Comparison of ENCODE assay signal across 20 mouse cellular contexts in genomic region chr8:125768079-125768478, GRCm38 (mm10). TPM values are rescaled to one million over a fixed set of nuclear protein-coding genes. Genes with fewer than 3 reads are reported as not detected.
DNase-seq lines count a peak whose midpoint lies in the region; ATAC-seq lines count a peak whose summit lies in the region.
"Had no signal": no experiment of that assay in that cellular context is flagged by ENCODE, and none has a peak within 500 bp of the region (broad histone marks: within the 10 kb centered on the region; RNA-seq: fewer than 3 reads in every experiment).

No protein-coding gene starts in this region.

- no peaks in the 10 kb centered on the region for H3K27me3 ChIP-seq in limb, embryonic 12.5 days
- no peaks in the 10 kb centered on the region for H3K27me3 ChIP-seq in limb, embryonic 10.5 days (ENCODE audit: low read depth, poor library complexity, severe bottlenecking)
- H3K27me3 ChIP-seq in embryonic facial prominence, embryonic 15.5 days: no peaks in the 10 kb centered on the region
- no peaks in the 10 kb centered on the region for H3K27me3 ChIP-seq in limb, embryonic 13.5 days
- no peaks in the 10 kb centered on the region for H3K27me3 ChIP-seq in hindbrain, embryonic 12.5 days
- H3K27me3 ChIP-seq: embryonic facial prominence, embryonic 13.5 days; forebrain, embryonic 12.5 days had no signal

- no peak overlapping the region for H3K9ac ChIP-seq in limb, embryonic 12.5 days (replicated peaks)
- no peak overlapping the region for H3K9ac ChIP-seq in embryonic facial prominence, embryonic 15.5 days
- H3K9ac ChIP-seq in limb, embryonic 13.5 days: no peak overlapping the region
- H3K9ac ChIP-seq in hindbrain, embryonic 12.5 days: no peak overlapping the region
- H3K9ac ChIP-seq: embryonic facial prominence, embryonic 13.5 days; forebrain, embryonic 12.5 days had no signal

- no peak overlapping the region for H3K27ac ChIP-seq in limb, embryonic 12.5 days
- no peak overlapping the region for H3K27ac ChIP-seq in limb, embryonic 10.5 days
- no peak overlapping the region for H3K27ac ChIP-seq in embryonic facial prominence, embryonic 15.5 days (replicated peaks)
- no peak overlapping the region for H3K27ac ChIP-seq in limb, embryonic 13.5 days
- H3K27ac ChIP-seq in hindbrain, embryonic 12.5 days: no peak overlapping the region
- H3K27ac ChIP-seq: embryonic facial prominence, embryonic 13.5 days; forebrain, embryonic 10.5 days; forebrain, embryonic 12.5 days had no signal

- H3K36me3 ChIP-seq in limb, embryonic 12.5 days: no peaks in the 10 kb centered on the region
- no peaks in the 10 kb centered on the region for H3K36me3 ChIP-seq in limb, embryonic 10.5 days
- H3K36me3 ChIP-seq in embryonic facial prominence, embryonic 15.5 days: no peaks in the 10 kb centered on the region
- H3K36me3 ChIP-seq in limb, embryonic 13.5 days: no peaks in the 10 kb centered on the region
- H3K36me3 ChIP-seq in hindbrain, embryonic 12.5 days: peaks cover 11% of the 10 kb centered on the region; the same call in 1 of the 2 replicates
- H3K36me3 ChIP-seq: embryonic facial prominence, embryonic 13.5 days; forebrain, embryonic 10.5 days had no signal

- WGBS in limb, embryonic 12.5 days: 82% methylated on average over 10 of the region's 10 CpGs
- 89% methylated on average over 10 of the region's 10 CpGs for WGBS in limb, embryonic 10.5 days
- 74% methylated on average over 10 of the region's 10 CpGs for WGBS in embryonic facial prominence, embryonic 15.5 days
- 68% methylated on average over 10 of the region's 10 CpGs for WGBS in limb, embryonic 13.5 days
- WGBS in hindbrain, embryonic 12.5 days: 84% methylated on average over 10 of the region's 10 CpGs

- 0 out of 2 replicates have a peak, but pooled peaks have one; percentile 28 for ATAC-seq in limb, embryonic 12.5 days (ENCODE audit: insufficient number of reproducible peaks, insufficient read depth, low FRiP score, low TSS enrichment, low read depth)
- peak; percentile 41; the same call in 1 of the 2 replicates for ATAC-seq in embryonic facial prominence, embryonic 15.5 days (ENCODE audit: insufficient number of reproducible peaks, low FRiP score, low TSS enrichment, low read depth)
- peak; percentile 76; the same call in 1 of the 2 replicates for ATAC-seq in limb, embryonic 13.5 days (ENCODE audit: low FRiP score, low read depth)
- no peak for ATAC-seq in hindbrain, embryonic 12.5 days (ENCODE audit: low FRiP score)
- ATAC-seq: forebrain, embryonic 14.5 days; forebrain, embryonic 16.5 days had no signal

- H3K9me3 ChIP-seq in limb, embryonic 12.5 days: peaks cover 7% of the 10 kb centered on the region; the same call in 1 of the 2 replicates
- no peaks in the 10 kb centered on the region for H3K9me3 ChIP-seq in limb, embryonic 10.5 days (replicated peaks)
- H3K9me3 ChIP-seq in embryonic facial prominence, embryonic 15.5 days (replicated peaks): no peaks in the 10 kb centered on the region
- no peaks in the 10 kb centered on the region for H3K9me3 ChIP-seq in limb, embryonic 13.5 days
- H3K9me3 ChIP-seq in hindbrain, embryonic 12.5 days (replicated peaks): peaks cover 8% of the 10 kb centered on the region
- H3K9me3 ChIP-seq: embryonic facial prominence, embryonic 13.5 days; forebrain, embryonic 10.5 days had no signal

- DNase-seq in limb, embryonic 10.5 days (ENCODE audit: low spot score): no peak
- peak; percentile 24 for DNase-seq in mesoderm, embryonic 11.5 days (ENCODE audit: low read depth, low spot score)
- no peak for DNase-seq in left cerebral cortex, adult 11 months (ENCODE audit: low spot score)
- DNase-seq: adrenal gland, adult 8-10 months; adrenal gland, postnatal 14 days; adrenal gland, postnatal 36 days; cerebellum, adult 11-12 months; cerebellum, adult 2 months; cerebellum, adult 9-10 months; cerebellum, postnatal 25 days had no signal

- H3K4me3 ChIP-seq in limb, embryonic 12.5 days (replicated peaks): no peak overlapping the region
- no peak overlapping the region for H3K4me3 ChIP-seq in limb, embryonic 10.5 days
- no peak overlapping the region for H3K4me3 ChIP-seq in embryonic facial prominence, embryonic 15.5 days (replicated peaks)
- no peak overlapping the region for H3K4me3 ChIP-seq in limb, embryonic 13.5 days
- no peak overlapping the region for H3K4me3 ChIP-seq in hindbrain, embryonic 12.5 days
- H3K4me3 ChIP-seq: embryonic facial prominence, embryonic 13.5 days; erythroblast, embryonic 14.5 days; forebrain, embryonic 10.5 days; forebrain, embryonic 12.5 days had no signal

- H3K4me2 ChIP-seq in limb, embryonic 12.5 days: no peak overlapping the region
- H3K4me2 ChIP-seq in embryonic facial prominence, embryonic 15.5 days (replicated peaks): no peak overlapping the region
- no peak overlapping the region for H3K4me2 ChIP-seq in limb, embryonic 13.5 days (replicated peaks)
- no peak overlapping the region for H3K4me2 ChIP-seq in hindbrain, embryonic 12.5 days (replicated peaks)
- H3K4me2 ChIP-seq: embryonic facial prominence, embryonic 13.5 days; forebrain, embryonic 12.5 days had no signal

- H3K4me1 ChIP-seq in limb, embryonic 12.5 days (replicated peaks): no peaks in the 10 kb centered on the region
- H3K4me1 ChIP-seq in limb, embryonic 10.5 days: peaks cover 5% of the 10 kb centered on the region
- H3K4me1 ChIP-seq in embryonic facial prominence, embryonic 15.5 days: no peaks in the 10 kb centered on the region
- H3K4me1 ChIP-seq in limb, embryonic 13.5 days: no peaks in the 10 kb centered on the region
- H3K4me1 ChIP-seq in hindbrain, embryonic 12.5 days: no peaks in the 10 kb centered on the region
- H3K4me1 ChIP-seq: embryonic facial prominence, embryonic 13.5 days; forebrain, embryonic 12.5 days had no signal

RNA-seq across cellular contexts. Expression of gene Ntpcr, which starts 38.3 kb away (rescaled TPM):
- 24.8 and 25.5 TPM in 2 replicates for polyA plus RNA-seq in limb, embryonic 12.5 days (2016; fragmentation: Nextera tagmentation; extraction: Ambion mirVana)
- 18.4 and 20.2 TPM in 2 replicates for polyA plus RNA-seq in limb, embryonic 10.5 days (2016; fragmentation: Nextera tagmentation; extraction: Ambion mirVana)
- polyA plus RNA-seq in embryonic facial prominence, embryonic 15.5 days (2015; fragmentation: Nextera tagmentation; extraction: Ambion mirVana): 35.6 and 42.6 TPM in 2 replicates
- polyA plus RNA-seq in limb, embryonic 13.5 days (2015; fragmentation: Nextera tagmentation; extraction: Ambion mirVana): 29.8 and 32.6 TPM in 2 replicates
- 19.8 and 24.1 TPM in 2 replicates for polyA plus RNA-seq in hindbrain, embryonic 12.5 days (2016; fragmentation: Nextera tagmentation; extraction: Ambion mirVana)
